Mouse (Mus musculus) CD4-positive, CD25-positive, alpha-beta regulatory T cell (primary cell): ENCODE results near the gene Vmn2r20. TPM values are rescaled to one million over a fixed set of nuclear protein-coding genes. Genes with fewer than 3 reads are reported as not detected.

Source experiments
- polyA plus RNA-seq: library from polyadenylated mRNA; unstranded; fragments of 100-300 nt; shearing (Covaris generic); gene quantifications from one replicate; pipeline ENCODE4 v1.2.1, GENCODE M21; 2017

Vmn2r20 gene
- polyA plus RNA-seq, result 0.04 TPM

GRCm38 (mm10) chr6:123418016-123418415 lies at the start of gene Vmn2r20:
TSS of gene Vmn2r20 (minus strand) at chr6:123418116.

Other genes starting within 250 kb of the Vmn2r20 start
- not detected for gene Clec4b2, start 245.2 kb downstream of the Vmn2r20 start, polyA plus RNA-seq
- gene Clec4n, start 188.3 kb downstream of the Vmn2r20 start, polyA plus RNA-seq, result 3.3 TPM
- gene Clec4d, start 156.0 kb downstream of the Vmn2r20 start, polyA plus RNA-seq, result not detected
- gene Clec4e, start 128.2 kb downstream of the Vmn2r20 start, polyA plus RNA-seq, result not detected
- gene Vmn2r19, start 109.8 kb downstream of the Vmn2r20 start, polyA plus RNA-seq, result not detected
- gene Vmn2r21, start 115.3 kb upstream of the Vmn2r20 start, polyA plus RNA-seq, result not detected
- 0.05 TPM for gene Vmn2r22, start 232.6 kb upstream of the Vmn2r20 start, polyA plus RNA-seq